ENCODE assay signal across 26 mouse cellular contexts in genomic region chr2:103186751-103187260, GRCm38 (mm10).
DNase-seq lines count a peak whose midpoint lies in the region; ATAC-seq and TF ChIP-seq lines count a peak whose summit lies in the region.
"Had no signal": no experiment of that assay in that cellular context is flagged by ENCODE, and none has a peak within 500 bp of the region (broad histone marks: within the 10 kb centered on the region; RNA-seq: fewer than 3 reads in every experiment).

No protein-coding gene starts in this region.

- no peak for TF ChIP-seq POLR2A in ES-Bruce4 (IDR thresholded peaks at IDR 0.05; ENCODE audit: insufficient read depth, low read length)
- no peak for TF ChIP-seq POLR2A in lung, adult 2 months (IDR thresholded peaks at IDR 0.05; ENCODE audit: borderline replicate concordance, extremely low read depth, low read depth, low read length)

- WGBS in lung, adult 2 months, result 71% methylated on average over 4 of the region's 4 CpGs
- WGBS in liver, postnatal 0 days (ENCODE audit: insufficient replicate concordance), result 63% methylated on average over 4 of the region's 4 CpGs
- 69% methylated on average over 4 of the region's 4 CpGs for WGBS in hindbrain, embryonic 11.5 days

- H3K4me1 ChIP-seq in ES-Bruce4 (ENCODE audit: control insufficient read depth, insufficient read depth, low read length), result no peaks in the 10 kb centered on the region
- no peaks in the 10 kb centered on the region for H3K4me1 ChIP-seq in lung, adult 2 months (ENCODE audit: control insufficient read depth, insufficient read depth, low read length)
- no peaks in the 10 kb centered on the region for H3K4me1 ChIP-seq in liver, postnatal 0 days (ENCODE audit: insufficient read depth)
- no peaks in the 10 kb centered on the region for H3K4me1 ChIP-seq in hindbrain, embryonic 11.5 days (replicated peaks; ENCODE audit: control insufficient read depth, insufficient read depth, low read length)
- H3K4me1 ChIP-seq: embryonic facial prominence, embryonic 13.5 days; embryonic facial prominence, embryonic 15.5 days; forebrain, embryonic 10.5 days; forebrain, embryonic 12.5 days had no signal

- H3K9me3 ChIP-seq in ES-Bruce4 (replicated peaks; ENCODE audit: control insufficient read depth, insufficient read depth, low read length, poor library complexity, severe bottlenecking), result no peaks in the 10 kb centered on the region; the same call in 1 of the 2 replicates
- no peaks in the 10 kb centered on the region for H3K9me3 ChIP-seq in liver, postnatal 0 days (ENCODE audit: low read length)
- no peaks in the 10 kb centered on the region for H3K9me3 ChIP-seq in hindbrain, embryonic 11.5 days (ENCODE audit: control insufficient read depth, low read length)
- H3K9me3 ChIP-seq: embryonic facial prominence, embryonic 15.5 days; forebrain, embryonic 10.5 days; forebrain, embryonic 12.5 days; G1E had no signal

- no peak overlapping the region for H3K27ac ChIP-seq in ES-Bruce4 (ENCODE audit: insufficient read depth, low read length)
- H3K27ac ChIP-seq in liver, postnatal 0 days (ENCODE audit: low read depth), result no peak overlapping the region
- H3K27ac ChIP-seq in hindbrain, embryonic 11.5 days (ENCODE audit: low read depth, low read length), result no peak overlapping the region
- H3K27ac ChIP-seq: embryonic facial prominence, embryonic 13.5 days; embryonic facial prominence, embryonic 15.5 days; forebrain, embryonic 10.5 days; forebrain, embryonic 12.5 days had no signal

- DNase-seq in ES-CJ7 (ENCODE audit: low read depth, low spot score), result peak; percentile 74
- DNase-seq in R1 (ENCODE audit: low read depth, low spot score), result peak; percentile 79
- DNase-seq in telencephalon, adult 2 months (ENCODE audit: low read depth, low spot score), result peak; percentile 16
- no peak for DNase-seq in lung, adult 2 months
- DNase-seq in liver, postnatal 0 days, result no peak
- DNase-seq in hindbrain, embryonic 11.5 days (ENCODE audit: low spot score), result no peak
- DNase-seq: adrenal gland, adult 8-10 months; adrenal gland, postnatal 14 days; adrenal gland, postnatal 36 days; cerebellum, adult 11-12 months; cerebellum, adult 2 months; cerebellum, adult 9-11 months; cerebellum, postnatal 14 days; cerebellum, postnatal 36 days; embryo, embryonic 11 days had no signal

- no peaks in the 10 kb centered on the region for H3K36me3 ChIP-seq in ES-Bruce4 (ENCODE audit: control insufficient read depth, insufficient read depth, low read length, poor library complexity, severe bottlenecking)
- H3K36me3 ChIP-seq in liver, postnatal 0 days (replicated peaks; ENCODE audit: insufficient read depth, low read length), result no peaks in the 10 kb centered on the region
- H3K36me3 ChIP-seq in hindbrain, embryonic 11.5 days (ENCODE audit: control insufficient read depth, insufficient read depth, low read length), result no peaks in the 10 kb centered on the region
- H3K36me3 ChIP-seq: embryonic facial prominence, embryonic 13.5 days; embryonic facial prominence, embryonic 15.5 days; forebrain, embryonic 10.5 days; forebrain, embryonic 12.5 days; G1E had no signal

- no peak for TF ChIP-seq CTCF in ES-Bruce4 (IDR thresholded peaks at IDR 0.05; ENCODE audit: low read depth, low read length)
- no peak for TF ChIP-seq CTCF in lung, adult 2 months (IDR thresholded peaks at IDR 0.05; ENCODE audit: insufficient read depth, low read length)
- no peak for TF ChIP-seq CTCF in liver, postnatal 0 days (IDR thresholded peaks at IDR 0.05; ENCODE audit: low read depth)

- H3K4me3 ChIP-seq in ES-Bruce4 (ENCODE audit: low read depth, low read length), result no peak overlapping the region
- H3K4me3 ChIP-seq in lung, adult 2 months (replicated peaks; ENCODE audit: extremely low read depth, low read depth, low read length), result no peak overlapping the region
- no peak overlapping the region for H3K4me3 ChIP-seq in liver, postnatal 0 days (ENCODE audit: low read depth, low read length)
- no peak overlapping the region for H3K4me3 ChIP-seq in hindbrain, embryonic 11.5 days (ENCODE audit: low read depth, low read length)
- H3K4me3 ChIP-seq: embryonic facial prominence, embryonic 13.5 days; embryonic facial prominence, embryonic 15.5 days; erythroblast, embryonic 14.5 days; forebrain, embryonic 10.5 days; forebrain, embryonic 12.5 days had no signal

- no peaks in the 10 kb centered on the region for H3K27me3 ChIP-seq in ES-Bruce4 (ENCODE audit: control insufficient read depth, insufficient read depth, low read length, poor library complexity, severe bottlenecking)
- H3K27me3 ChIP-seq in liver, postnatal 0 days (ENCODE audit: insufficient read depth, low read length), result no peaks in the 10 kb centered on the region
- H3K27me3 ChIP-seq in hindbrain, embryonic 11.5 days (ENCODE audit: control insufficient read depth, insufficient read depth, low read length), result no peaks in the 10 kb centered on the region
- H3K27me3 ChIP-seq: embryonic facial prominence, embryonic 13.5 days; embryonic facial prominence, embryonic 15.5 days; Patski had no signal

- no peak for ATAC-seq in liver, postnatal 0 days
- ATAC-seq in hindbrain, embryonic 11.5 days (ENCODE audit: low FRiP score), result no peak
- ATAC-seq: activated CD4-positive, CD25-positive, alpha-beta regulatory T cell, adult 4 months; forebrain, embryonic 14.5 days; forebrain, embryonic 16.5 days; Patski had no signal

- TF ChIP-seq EP300 in ES-Bruce4 (IDR thresholded peaks at IDR 0.05; ENCODE audit: insufficient read depth, low read depth, low read length), result 0 out of 2 replicates have a peak, but pooled peaks have one; percentile 56
- TF ChIP-seq EP300 in liver, postnatal 0 days (IDR thresholded peaks at IDR 0.05; ENCODE audit: low read depth), result no peak

- no peak overlapping the region for H3K4me2 ChIP-seq in liver, postnatal 0 days (ENCODE audit: low read depth, low read length)
- no peak overlapping the region for H3K4me2 ChIP-seq in hindbrain, embryonic 11.5 days (replicated peaks; ENCODE audit: low read depth, low read length)
- H3K4me2 ChIP-seq: embryonic facial prominence, embryonic 13.5 days; embryonic facial prominence, embryonic 15.5 days; forebrain, embryonic 12.5 days had no signal

- no peak overlapping the region for H3K9ac ChIP-seq in ES-Bruce4 (ENCODE audit: low read depth, poor library complexity, severe bottlenecking)
- no peak overlapping the region for H3K9ac ChIP-seq in liver, postnatal 0 days (replicated peaks)
- no peak overlapping the region for H3K9ac ChIP-seq in hindbrain, embryonic 11.5 days (ENCODE audit: low read depth, low read length)
- H3K9ac ChIP-seq: embryonic facial prominence, embryonic 13.5 days; embryonic facial prominence, embryonic 15.5 days; forebrain, embryonic 12.5 days had no signal

Comparison
In these comparisons a context has a peak if more than half of its experiments do, and no peak if none do; other contexts are left out.
1. DNase-seq: peak in ES-CJ7 (single experiment), R1 (single experiment) and telencephalon, adult 2 months (single experiment); none in lung, adult 2 months (single experiment), liver, postnatal 0 days (single experiment) and hindbrain, embryonic 11.5 days (single experiment).